Mouse (Mus musculus) cerebellum, adult 8-10 months (tissue): ENCODE results near the gene Serp1.
A peak's percentile ranks its signal among the peaks of the same experiment; 100 is the strongest.

Source experiments
- DNase-seq: peaks from one replicate; pipeline ENCODE4 v3.0.0; 2022

The Serp1 gene

DNA sequence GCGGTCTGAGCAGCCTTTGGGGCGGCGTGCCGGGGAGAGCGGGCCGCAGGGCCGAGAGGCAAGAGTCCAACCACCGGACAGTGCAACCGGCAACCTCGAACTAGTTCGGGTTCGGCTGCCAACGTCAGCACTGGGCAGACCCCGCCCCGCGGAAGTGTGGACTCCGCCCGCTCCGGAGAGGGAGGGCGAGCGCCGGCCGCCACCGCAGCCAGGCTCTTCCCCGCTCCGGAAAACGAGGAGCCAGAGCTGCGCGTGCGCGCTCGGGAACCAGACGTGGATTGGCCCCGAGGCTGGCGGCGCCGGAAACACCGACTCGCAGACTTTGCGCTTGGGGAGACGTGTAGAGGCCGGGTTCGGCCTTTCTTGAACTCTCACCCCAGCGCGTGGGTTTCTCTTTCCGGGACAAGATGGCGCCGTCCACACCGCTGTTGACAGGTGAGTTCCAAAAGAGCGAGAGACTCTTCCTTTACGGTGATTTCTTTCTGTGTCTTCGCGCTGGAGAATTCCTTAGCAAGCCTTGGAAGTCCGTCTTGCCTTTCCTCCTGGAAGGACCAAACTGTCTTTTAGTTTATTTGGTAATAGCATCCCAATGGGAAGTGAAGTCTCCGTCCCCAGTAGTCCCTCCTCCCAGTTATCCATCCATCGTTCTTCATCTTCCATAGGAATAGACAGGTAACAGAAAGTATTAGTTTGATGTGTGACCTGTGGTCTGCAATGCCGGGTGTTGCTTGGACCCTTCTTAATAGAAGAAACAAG, at the start of gene Serp1, which contains the start of gene Eif2a:
Serp1 (minus strand) TSS at position 241 of the 756 bp plus-strand sequence.
Eif2a (plus strand) TSS at position 170 of the 756 bp plus-strand sequence.
- DNase-seq = peak; percentile 98

DNA sequence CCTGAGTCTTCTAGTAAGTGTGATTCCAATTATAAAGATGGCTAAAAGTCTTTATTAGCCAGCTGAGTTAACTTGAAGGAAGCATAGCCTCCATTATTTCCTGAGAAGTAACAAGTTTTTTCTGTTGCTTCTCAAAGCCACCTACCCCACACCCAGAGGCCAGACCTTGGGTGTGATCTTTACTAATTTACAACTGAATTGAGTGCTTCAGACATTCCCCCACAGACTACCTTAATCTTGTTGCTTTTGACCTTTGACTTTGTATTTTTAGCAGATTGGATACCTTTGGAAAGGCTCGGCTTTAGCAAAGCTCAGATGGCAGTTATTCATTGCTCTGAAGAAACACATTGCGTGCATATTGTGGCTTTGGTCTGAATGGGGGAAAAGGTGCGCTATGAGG, 45.1 kb upstream of the Serp1 start:
- DNase-seq = no peak

DNA sequence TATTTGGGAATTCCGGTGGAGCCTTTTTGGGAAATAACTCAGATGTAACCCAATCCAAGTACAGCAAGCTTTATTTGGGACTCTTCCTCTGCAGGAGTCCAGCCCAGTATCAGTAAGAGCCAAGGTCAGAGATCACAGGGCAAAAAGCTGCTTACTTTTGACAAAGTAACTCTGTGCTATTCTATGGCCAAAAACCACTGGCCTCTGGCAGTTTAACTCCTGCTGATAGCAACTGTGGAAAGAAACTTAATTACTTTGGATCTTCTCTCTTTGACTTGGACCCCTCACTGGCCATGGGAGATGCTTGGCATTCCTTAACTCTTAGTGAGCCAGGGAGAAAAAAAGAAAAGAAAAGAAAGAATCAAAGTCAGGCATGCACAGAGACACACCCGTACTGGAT, 35.7 kb upstream of the Serp1 start:
- DNase-seq = no peak

DNA sequence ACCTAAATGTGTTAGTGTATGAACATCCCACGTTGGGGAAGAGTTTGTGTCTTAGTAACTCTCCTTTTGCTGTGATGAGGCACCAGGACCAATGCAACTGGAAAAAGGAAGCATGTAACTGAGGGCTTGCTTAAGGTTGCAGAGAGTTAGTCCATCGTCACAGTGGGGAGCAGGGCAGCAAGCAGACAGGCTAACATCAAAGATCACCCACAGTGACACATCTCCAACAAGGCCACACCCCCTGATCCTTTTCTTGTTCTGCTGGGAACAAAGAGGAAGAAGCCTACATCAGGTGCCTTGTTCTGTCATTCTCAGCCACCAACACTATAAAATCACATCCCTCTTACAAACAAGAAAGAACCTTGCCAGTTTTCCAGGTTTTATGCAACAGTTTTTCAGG, 34.2 kb upstream of the Serp1 start:
- no peak for DNase-seq

DNA sequence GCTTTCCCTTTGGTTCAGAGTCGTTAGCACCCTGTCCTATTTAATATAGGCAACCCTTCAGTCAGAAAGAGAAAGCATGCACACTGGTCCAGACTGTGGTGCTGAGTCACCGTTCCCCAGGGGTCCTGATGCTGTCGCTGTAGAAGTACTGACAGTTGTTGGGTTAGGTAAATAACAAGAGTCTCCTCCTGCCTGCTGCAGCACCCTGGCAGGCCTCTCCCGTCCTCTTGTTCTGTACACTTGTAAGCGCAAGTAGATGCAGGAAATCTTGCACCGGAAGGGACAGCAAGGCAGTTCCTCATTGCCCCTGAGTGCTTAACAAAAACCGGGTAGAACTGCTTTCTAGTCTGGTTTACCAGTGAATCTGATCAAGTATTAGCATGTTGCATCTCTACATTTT, 31.0 kb upstream of the Serp1 start:
- no peak for DNase-seq

DNA sequence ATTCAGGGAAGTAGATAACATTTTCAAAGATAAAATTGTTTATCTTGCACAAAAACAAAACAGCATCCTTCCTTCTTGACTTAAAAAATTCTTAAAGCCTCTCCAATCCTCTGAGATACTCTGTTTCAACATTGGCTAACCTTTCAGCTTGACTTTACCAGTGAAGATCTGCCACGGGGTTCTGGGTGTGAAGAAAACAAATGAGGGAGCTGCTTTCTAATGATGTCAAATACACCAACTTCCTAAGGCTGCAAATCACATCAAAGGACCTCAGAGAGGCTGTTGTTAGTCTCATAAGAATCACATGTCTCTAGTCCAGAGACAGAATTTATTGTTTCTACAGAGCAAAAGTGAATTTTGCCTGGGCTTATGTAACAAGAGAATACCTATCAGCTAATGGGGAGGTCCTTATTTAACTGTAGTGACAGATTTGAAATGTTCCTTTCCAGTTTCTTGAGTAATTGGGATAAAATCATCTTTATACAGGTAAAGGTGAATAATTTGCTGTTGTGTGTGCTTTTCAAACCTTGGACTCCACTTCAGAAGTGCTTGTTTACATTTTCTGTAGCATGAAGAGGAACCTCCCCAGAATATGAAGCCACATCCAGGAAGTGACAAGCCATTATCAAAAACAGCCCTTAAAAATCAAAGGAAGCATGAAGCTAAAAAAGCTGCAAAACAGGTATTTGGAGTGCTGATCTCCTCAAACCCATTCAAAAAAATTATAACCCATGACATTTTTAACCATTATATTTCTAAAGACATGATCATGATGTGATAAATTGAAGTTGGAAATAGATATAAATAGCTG, 26.5 kb upstream of the Serp1 start:
- DNase-seq = no peak

DNA sequence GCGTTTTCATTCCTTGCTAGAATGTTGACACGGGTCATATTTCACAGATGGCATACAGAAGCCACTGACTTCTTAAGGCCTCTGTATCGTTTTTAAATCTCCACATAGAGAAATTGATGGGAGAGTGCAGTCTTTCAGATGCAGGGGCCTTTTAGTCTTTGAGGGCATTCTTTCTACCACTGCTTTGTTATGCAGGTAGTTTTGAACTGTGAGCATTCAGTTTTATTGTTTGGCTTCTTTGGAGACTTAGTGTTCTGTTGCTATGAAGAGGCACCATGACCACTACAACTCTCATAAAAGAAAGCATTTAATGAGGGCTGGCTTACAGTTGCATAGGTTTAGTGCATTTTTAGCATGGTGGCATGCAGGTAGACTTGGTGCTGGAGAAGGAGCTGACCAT, 10.9 kb upstream of the Serp1 start:
- no peak for DNase-seq

DNA sequence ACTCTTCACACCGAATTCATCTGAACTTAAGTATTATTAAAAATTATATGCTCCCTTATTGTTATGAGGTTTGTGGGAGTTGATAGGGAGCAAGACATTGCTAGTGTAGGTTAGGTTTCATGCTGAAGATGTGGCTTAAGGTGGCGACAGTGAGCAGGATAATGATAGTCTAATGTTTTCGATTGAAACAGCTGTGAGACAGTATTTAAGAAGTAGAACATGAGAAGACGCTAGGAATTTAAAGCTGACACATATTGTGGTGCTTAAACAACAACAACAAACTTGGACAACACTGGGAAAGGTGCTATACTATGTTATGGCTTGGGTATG, 681 bp upstream of the Serp1 start:
- DNase-seq = no peak

DNA sequence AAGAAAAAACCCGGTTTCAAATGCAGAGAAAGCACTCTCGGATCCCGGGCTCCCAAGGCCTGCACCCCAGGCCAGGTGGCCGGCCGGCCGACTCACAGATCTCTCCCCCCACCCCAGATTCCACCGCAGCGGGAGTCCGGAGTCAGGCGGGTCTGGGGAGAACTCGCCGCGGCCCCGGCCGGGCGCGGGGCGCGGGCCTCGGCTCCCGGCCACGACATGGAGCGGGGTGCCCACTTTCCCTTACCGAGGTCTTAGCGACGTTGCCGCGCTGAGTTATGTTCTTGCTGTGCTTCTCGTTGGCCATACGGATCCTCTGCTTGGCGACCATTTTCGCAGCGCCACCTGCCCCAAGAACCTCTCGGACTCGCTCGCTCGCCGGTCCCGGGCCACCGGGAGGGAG, 526 bp downstream of the Serp1 start:
- DNase-seq = no peak

DNA sequence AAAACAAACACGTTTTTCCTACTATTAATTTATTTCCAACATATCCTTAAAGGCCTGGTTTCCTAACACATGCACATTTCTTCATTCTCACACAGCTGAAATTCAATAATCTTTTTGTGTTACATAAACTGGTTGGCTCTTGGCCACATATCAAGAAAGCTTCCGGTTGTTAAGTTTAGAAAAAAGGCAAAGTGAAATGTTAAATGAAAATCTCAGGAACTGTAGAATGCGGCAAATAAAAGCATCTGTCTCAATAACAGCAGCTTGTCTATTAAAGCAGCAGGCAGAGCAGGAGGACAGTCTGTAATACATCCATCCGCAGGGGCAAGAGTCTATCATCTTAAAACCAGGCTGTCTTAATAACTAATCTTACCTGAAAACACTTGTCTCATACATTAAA, 1.4 kb downstream of the Serp1 start:
- no peak for DNase-seq

DNA sequence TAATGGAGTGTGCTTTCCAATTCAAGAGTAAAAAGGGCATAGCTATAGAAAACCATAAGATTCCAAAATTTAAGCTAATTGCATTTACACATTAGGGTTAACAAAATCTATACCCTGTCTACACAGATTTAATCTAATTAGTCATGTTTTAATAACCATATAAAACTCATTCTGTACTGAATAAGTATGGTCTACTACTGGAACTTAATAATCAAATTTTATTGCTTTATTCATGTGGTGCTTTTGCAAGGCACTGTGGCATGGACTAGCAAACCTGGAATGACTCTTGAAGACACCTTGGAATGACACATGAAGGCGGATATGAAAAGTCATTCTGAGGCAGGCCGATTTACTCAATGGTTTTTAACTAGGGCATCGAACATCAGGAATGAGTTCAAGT, 2.3 kb downstream of the Serp1 start:
- DNase-seq = no peak

DNA sequence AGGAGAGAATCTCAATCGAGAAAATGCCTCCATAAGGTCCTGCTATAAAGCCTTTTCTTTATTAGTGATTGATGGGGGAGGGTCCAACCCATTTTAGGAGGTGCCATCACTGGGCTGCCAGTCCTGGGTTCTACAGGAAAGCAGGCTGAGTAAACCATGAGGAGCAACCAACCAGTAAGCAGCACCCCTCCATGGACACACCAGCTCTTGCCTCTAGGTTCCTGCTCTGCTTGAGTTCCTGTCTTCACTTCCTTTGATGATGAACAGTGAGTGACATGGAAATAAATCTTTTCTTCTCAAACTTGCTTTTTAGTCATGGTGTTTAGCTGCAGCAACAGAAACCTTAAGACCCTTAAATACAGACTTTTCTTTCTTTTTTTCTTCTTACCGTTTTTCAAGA, 4.3 kb downstream of the Serp1 start:
- DNase-seq = no peak

DNA sequence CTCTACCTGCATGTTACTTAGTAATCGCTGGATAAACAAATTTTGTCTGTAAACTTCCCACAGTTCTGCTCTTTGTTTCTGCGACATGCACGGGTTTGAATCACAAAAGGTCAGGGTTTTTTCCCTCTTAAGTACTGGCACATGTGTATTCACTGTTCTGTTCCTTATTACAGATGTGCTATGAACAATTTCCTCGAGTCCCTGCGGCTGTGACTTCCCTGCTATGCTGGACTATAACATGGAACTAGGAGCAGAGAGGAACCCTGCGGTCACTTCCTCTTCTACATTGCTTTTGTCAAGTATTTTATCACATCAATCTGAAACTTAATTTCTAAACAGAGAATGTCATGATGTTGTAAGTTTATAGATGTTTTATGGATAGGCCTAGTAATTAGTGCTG, 5.4 kb downstream of the Serp1 start:
- DNase-seq = no peak

DNA sequence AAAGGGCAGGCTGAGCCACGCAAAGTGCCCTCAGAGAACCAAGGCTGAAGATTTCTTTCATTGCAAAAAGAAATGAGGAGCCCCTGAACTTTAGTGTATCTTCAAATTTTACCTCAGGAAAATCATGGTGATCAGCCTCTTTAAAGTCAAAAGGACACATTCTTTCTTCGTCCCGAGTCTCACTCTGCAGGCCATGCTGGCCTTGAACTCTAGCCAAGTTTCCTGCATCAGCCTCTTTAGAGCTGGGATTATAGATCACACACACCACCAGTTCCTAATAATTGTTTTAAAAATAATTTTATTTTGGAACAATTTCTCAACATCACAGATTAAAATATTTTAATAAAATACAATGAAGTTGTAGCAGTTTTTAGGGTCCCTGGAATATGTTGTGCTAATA, 6.2 kb downstream of the Serp1 start:
- DNase-seq = no peak

DNA sequence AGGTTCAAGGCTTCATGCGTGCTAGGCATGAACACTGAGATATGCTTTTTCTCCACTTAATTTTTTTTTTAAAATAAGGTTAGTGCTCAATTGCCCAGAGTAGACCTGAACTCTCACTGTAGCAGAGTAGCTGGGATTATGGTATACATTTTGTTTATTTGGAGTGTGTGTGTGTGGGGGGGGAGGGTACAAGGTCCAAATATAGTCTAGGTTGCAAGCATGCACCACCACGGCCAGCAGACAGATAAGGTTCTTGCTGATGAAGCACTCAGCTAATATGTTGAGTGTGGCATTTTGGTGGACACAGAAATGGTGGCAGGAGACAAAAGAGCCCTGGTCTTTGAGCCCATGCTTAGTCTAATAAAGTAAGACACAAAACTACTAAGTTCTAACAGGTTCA, 6.7 kb downstream of the Serp1 start:
- DNase-seq = no peak

DNA sequence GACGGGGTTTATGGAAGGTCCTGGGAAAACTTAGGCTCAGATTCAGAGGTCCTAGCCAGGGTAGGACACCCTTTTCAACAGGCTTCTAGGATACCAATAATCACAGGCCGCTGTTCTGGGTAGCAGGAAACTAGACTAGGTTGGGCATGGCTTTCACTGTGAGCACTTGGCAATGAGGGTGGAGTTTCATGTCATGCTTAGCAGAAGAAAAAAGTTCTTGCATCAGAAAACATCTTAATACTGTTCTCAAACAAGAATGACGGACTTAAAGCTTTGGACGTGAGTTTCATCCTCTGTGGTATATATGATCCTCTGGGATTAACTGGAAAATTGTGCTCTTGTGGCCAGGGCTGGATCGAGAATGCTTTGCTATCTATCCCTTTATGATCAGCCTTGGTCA, 7.9 kb downstream of the Serp1 start:
- no peak for DNase-seq

DNA sequence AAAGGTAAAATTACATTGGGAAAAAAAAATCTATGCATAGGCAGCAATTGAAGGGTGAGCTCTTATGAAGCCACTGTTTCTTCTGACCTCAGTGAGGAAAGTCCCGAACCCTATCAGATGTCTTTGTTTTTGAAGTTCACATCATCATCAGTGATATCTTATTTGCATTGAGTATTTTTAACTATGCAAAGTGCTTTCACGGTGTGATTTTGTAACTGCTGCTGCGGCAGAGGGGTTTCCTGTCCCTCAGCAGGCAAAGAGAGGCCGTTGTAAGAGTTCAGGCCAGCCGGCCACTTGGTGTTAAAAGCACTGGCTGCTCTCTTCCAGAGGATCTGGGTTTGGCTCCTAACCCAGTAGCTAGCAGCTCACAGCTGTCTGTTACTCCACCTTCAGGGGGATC, 8.4 kb downstream of the Serp1 start:
- DNase-seq = no peak

DNA sequence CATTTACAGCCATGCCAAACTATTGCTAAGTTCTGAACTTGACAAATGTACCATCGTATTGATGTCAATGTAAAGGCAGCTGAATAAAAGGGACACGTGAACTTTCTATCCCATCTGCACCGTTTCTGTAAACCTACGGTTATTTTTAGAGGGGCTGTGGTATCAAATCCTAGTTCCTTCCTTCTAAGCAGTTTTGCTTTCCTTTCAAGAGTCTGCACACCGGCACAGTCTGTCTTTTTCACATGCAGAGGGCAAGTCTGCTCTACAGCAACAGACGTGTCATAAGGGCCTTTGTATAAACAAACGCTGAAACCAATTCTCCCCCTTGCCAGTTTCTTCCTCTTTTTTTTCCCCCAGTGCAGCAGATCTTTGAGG, 9.1 kb downstream of the Serp1 start:
- no peak for DNase-seq

DNA sequence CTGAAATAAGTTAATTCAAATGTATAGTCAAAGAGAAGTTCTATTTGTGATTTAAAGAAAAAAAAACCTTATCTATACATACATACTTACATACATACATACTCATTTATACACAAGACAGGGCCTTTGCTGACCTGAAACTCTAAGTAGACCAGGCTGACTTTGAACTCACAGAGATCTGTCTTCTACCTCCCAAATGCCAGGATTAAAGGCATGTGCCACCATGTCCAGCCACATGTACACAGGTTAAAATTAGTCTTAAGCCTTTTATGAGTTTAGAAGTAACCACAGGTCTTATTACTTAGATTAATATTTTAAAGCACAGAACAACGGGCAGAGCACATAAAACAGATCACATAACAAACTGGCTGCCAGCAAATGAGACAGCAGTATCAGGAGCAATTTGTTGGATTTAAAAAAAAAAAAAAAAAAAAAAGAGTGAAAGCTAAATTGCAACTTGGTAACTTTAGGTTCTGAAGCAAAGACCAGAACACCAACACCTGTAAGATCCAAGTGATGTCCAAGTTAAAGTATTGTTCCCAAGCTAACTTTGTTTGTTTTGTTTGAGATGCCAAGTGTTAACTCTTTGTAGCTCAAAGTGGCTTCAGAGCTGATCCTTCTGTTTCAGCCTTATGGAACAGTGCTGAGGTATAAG, 9.6 kb downstream of the Serp1 start:
- no peak for DNase-seq

DNA sequence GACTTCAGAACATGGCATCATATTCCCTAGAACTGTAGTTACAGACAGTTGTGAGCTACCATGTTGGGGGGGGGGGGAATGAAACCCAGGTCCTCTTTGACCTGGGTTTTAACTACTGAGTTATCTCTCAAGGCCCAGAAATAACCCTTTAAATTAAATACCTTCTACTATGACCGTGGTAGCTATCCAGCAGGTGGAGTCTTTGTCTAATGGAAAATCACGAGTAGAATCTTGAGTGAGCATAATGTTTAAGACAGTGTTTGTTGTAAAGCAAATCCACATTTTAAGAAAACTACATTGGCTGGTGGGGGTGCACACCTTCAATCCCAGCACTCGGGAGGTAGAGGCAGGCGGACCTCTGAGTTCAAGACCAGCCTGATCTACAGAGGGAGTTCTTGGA, 12.2 kb downstream of the Serp1 start:
- DNase-seq = no peak

DNA sequence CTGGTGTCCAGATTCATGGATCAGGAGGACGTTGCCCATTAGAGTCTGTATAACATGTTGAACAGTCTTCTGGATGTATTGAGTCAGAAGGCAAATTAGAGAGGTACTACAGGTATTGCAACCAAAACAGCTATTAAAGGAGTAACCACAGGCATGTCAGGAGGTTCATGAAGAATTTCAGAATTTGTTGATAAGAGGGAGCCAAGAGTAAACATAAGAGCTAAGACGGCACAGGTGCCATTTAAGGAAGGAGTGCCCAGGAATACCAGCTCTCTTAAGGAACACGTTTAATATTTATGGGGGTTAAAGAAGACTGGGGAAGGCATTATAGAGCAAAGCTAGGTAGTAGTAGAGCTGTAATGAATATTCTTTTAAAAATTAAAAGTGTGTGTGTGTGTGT, 13.0 kb downstream of the Serp1 start:
- DNase-seq = no peak

DNA sequence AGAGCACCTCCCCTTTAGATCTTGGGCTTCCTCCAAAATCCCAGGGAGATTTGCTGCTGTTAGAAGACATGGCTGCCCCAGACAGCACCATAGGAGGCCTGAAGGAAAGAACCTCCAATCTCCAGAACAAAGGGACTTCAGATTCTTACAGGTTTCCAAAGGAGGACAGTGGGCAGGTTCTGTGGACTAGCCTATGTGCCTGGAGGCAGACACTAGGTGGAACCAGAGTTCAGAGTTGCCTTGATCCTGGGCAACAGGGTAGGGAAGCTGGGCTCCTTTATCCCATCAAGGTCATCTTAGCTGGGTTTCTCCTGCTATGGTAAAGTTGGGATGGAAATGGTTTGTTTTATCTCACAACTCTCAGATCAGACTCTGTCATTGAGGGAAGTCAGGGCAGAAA, 14.1 kb downstream of the Serp1 start:
- DNase-seq = no peak

DNA sequence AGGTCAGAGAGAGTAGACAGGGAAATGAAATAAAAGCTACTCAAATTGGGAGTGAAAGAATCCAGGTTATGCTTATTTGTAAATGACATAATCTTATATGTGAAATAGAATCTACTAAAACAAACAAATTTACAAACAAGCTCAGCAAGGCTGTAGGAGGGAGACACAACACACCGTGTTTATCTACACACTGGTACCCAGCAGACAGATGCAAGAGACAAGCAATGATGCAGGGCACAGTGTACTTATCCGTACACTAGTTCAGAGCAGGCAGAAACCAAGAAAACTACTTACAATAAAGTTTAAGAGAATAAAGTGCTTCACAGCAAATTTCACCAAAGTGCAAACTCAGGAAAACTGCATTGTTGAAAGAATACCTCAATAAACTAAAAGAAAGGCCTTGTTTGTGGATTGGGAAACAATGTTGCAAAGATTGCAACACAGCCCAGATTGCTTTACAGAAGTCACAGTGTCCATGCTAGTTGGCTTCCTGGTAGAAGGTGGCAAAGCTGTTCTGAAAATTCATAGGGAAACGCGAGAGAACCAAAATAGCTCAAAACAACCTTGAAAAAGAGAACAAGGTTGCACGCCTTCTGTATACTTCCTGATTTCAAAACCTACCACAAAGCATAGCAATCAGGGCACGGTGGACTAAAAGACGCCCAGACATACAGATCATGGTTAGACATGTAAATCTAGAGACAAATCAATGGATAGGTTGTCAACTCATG, 17.5 kb downstream of the Serp1 start:
- no peak for DNase-seq

DNA sequence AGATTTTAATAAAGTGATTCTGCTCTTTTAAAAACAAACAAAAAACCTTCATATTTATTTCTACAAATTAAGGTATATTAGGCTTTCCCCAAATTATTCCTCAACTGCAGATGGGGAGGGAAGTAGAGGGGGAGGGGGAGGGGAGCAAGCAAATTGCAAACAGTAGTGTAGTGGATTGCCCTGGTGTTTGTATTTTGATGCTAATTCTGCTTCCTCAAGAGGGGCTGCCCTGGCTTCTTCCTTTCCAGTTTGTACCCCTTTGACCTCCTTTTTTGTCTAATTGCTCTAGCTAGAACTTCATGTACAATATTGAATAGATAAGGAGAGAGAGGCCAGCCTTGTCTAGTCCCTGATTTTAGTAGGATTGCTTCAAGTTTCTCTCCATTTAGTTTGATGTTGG, 21.0 kb downstream of the Serp1 start:
- DNase-seq = no peak
